11 mouse cellular contexts compared by ENCODE assay signal in genomic region chr13:94883966-94884960, GRCm38 (mm10). TPM values are rescaled to one million over a fixed set of nuclear protein-coding genes. Genes with fewer than 3 reads are reported as not detected.
DNase-seq lines count a peak whose midpoint lies in the region; ATAC-seq and TF ChIP-seq lines count a peak whose summit lies in the region.
"Had no signal": no experiment of that assay in that cellular context is flagged by ENCODE, and none has a peak within 500 bp of the region (broad histone marks: within the 10 kb centered on the region; RNA-seq: fewer than 3 reads in every experiment).

No protein-coding gene starts in this region.

- ATAC-seq in midbrain, embryonic 11.5 days (ENCODE audit: low FRiP score): no peak

- H3K27me3 ChIP-seq in hindbrain, embryonic 10.5 days (ENCODE audit: insufficient read depth, poor library complexity, severe bottlenecking): peaks cover 100% of the 10 kb centered on the region
- H3K27me3 ChIP-seq in midbrain, embryonic 11.5 days (ENCODE audit: control insufficient read depth, insufficient read depth, low read length): peaks cover 92% of the 10 kb centered on the region

- intact Hi-C loops in gastrocnemius, adult 2 months (cut with DNase I): no loop called here

- WGBS in hindbrain, embryonic 10.5 days: under 1% methylated on average over 36 of the region's 36 CpGs
- WGBS in midbrain, embryonic 11.5 days: 2% methylated on average over 36 of the region's 36 CpGs

- H3K4me1 ChIP-seq in ES-E14 (ENCODE audit: control insufficient read depth in 2 of 2, insufficient read depth in 2 of 2, low read length in 2 of 2, poor library complexity in 1 of 2): peaks cover 0 to 7% of the 10 kb centered on the region in 2 experiments; a peak in 1 of 4 replicates
- peaks cover 29% of the 10 kb centered on the region for H3K4me1 ChIP-seq in hindbrain, embryonic 10.5 days (replicated peaks)
- peaks cover 14% of the 10 kb centered on the region for H3K4me1 ChIP-seq in midbrain, embryonic 11.5 days (ENCODE audit: control insufficient read depth, insufficient read depth, low read length)

- no peaks in the 10 kb centered on the region for H3K36me3 ChIP-seq in ES-E14 (ENCODE audit: control insufficient read depth, insufficient read depth, low read length, poor library complexity, severe bottlenecking)
- no peaks in the 10 kb centered on the region for H3K36me3 ChIP-seq in hindbrain, embryonic 10.5 days
- no peaks in the 10 kb centered on the region for H3K36me3 ChIP-seq in midbrain, embryonic 11.5 days (ENCODE audit: control insufficient read depth, insufficient read depth, low read length)

- DNase-seq in gastrocnemius, adult 2 months: no peak
- no peak for DNase-seq in gastrocnemius, adult 18-20 months (ENCODE audit: low spot score)
- DNase-seq in ES-E14 (ENCODE audit: low read depth, low spot score): no peak
- peak; percentile 69 for DNase-seq in hindbrain, embryonic 10.5 days (ENCODE audit: low spot score)
- peak; percentile 96 for DNase-seq in midbrain, embryonic 11.5 days (ENCODE audit: low spot score, missing footprints)
- DNase-seq in spleen, postnatal 4 days (ENCODE audit: low spot score in 2 of 2): no peak
- DNase-seq in right cerebral cortex, postnatal 25 days: no peak
- DNase-seq in ovary, adult 18-20 months (ENCODE audit: low spot score): no peak

- TF ChIP-seq CTCF in gastrocnemius, adult 2 months (IDR thresholded peaks at IDR 0.05): no peak

- H3K9ac ChIP-seq in ES-E14 (ENCODE audit: insufficient read depth, low read depth, low read length, poor library complexity, severe bottlenecking): no peak overlapping the region
- no peak overlapping the region for H3K9ac ChIP-seq in midbrain, embryonic 11.5 days (ENCODE audit: low read length)

- H3K27ac ChIP-seq in gastrocnemius, adult 2 months: no peak overlapping the region
- H3K27ac ChIP-seq in ES-E14 (ENCODE audit: insufficient read depth, low read depth, low read length, poor library complexity, severe bottlenecking): no peak overlapping the region
- H3K27ac ChIP-seq in hindbrain, embryonic 10.5 days: peak overlapping the region; percentile 56
- no peak overlapping the region for H3K27ac ChIP-seq in midbrain, embryonic 11.5 days (ENCODE audit: low read depth, low read length)

- no peaks in the 10 kb centered on the region for H3K9me3 ChIP-seq in ES-E14 (ENCODE audit: control insufficient read depth, insufficient read depth, low read depth, low read length)
- no peaks in the 10 kb centered on the region for H3K9me3 ChIP-seq in hindbrain, embryonic 10.5 days
- H3K9me3 ChIP-seq in midbrain, embryonic 11.5 days (ENCODE audit: control insufficient read depth, low read length): no peaks in the 10 kb centered on the region

- H3K4me3 ChIP-seq in gastrocnemius, adult 2 months: peak overlapping the region; percentile 74
- H3K4me3 ChIP-seq in ES-E14 (ENCODE audit: insufficient read depth in 1 of 2, low read depth in 1 of 2, low read length in 2 of 2, poor library complexity in 1 of 2, severe bottlenecking in 1 of 2): peak overlapping the region; percentile 61; a peak in 3 of 4 replicates
- H3K4me3 ChIP-seq in hindbrain, embryonic 10.5 days: peak overlapping the region; percentile 54
- peak overlapping the region; percentile 35; the same call in 1 of the 2 replicates for H3K4me3 ChIP-seq in midbrain, embryonic 11.5 days (ENCODE audit: low read depth, low read length)

- peak overlapping the region; percentile 65 for H3K4me2 ChIP-seq in midbrain, embryonic 11.5 days

- in situ Hi-C loops in ES-E14 (cut with MboI; ENCODE audit: low sequenced_read_pairs in 2 of 2, unreplicated experiment in 2 of 2): no loop called here

TF ChIP-seq in ES-E14, 5 proteins besides CTCF, POLR2A, EP300 and RAD21:
- TF ChIP-seq ZNF384 (IDR thresholded peaks at IDR 0.05; ENCODE audit: low read depth, low read length) (no peak), ZC3H11A (IDR thresholded peaks at IDR 0.05; ENCODE audit: borderline replicate concordance, low read depth, low read length) (no peak), MAFK (IDR thresholded peaks at IDR 0.05; ENCODE audit: insufficient read depth, low read depth, low read length) (no peak), HCFC1 (IDR thresholded peaks at IDR 0.05; ENCODE audit: borderline replicate concordance, insufficient read depth, low read length) (no peak), CHD2 (IDR thresholded peaks at IDR 0.05; ENCODE audit: low read depth, low read length) (no peak)

RNA-seq across cellular contexts. Expression of gene Otp, which starts 8.9 kb away (rescaled TPM):
- not detected for total RNA-seq in gastrocnemius, adult 2 months (2021)
- total RNA-seq in gastrocnemius, adult 18-20 months (2021): not detected
- total RNA-seq in ES-E14 (2012; rRNA removed): not detected in 2 replicates
- 2.2 and 4.0 TPM in 2 replicates for polyA plus RNA-seq in hindbrain, embryonic 10.5 days (2016; fragmentation: Nextera tagmentation; extraction: Ambion mirVana)
- polyA plus RNA-seq in midbrain, embryonic 11.5 days (2014; fragmentation: Nextera tagmentation; extraction: Ambion mirVana): 2.0 and 2.4 TPM in 2 replicates
- total RNA-seq: heart, postnatal 36 days had no signal
- polyA plus RNA-seq: C2C12; spleen, adult 2 months had no signal

Comparison
In these comparisons a context has a peak if more than half of its experiments do, and no peak if none do; other contexts are left out.
1. DNase-seq: peak in hindbrain, embryonic 10.5 days (single experiment) and midbrain, embryonic 11.5 days (single experiment); none in gastrocnemius, adult 2 months (single experiment), gastrocnemius, adult 18-20 months (single experiment), ES-E14 (single experiment), spleen, postnatal 4 days (0 of 2), right cerebral cortex, postnatal 25 days (single experiment) and ovary, adult 18-20 months (single experiment).
2. Peak in every context shown above with its lines, with median percentiles within 50 percentile points of each other: H3K4me3 ChIP-seq.